Mouse (Mus musculus): Measurements from ENCODE around the gene Shroom1.

GRCm38 (mm10) chr11:53431347-53432056 is 25.5 kb upstream of the Shroom1 start:
- TF ChIP-seq FLI1 (IDR thresholded peaks at IDR 0.05; ENCODE audit: low read length) (no peak), GATA1 (IDR thresholded peaks at IDR 0.05; ENCODE audit: borderline replicate concordance, low read length) (no peak)
